Mouse (Mus musculus) thymus, adult 18-20 months (tissue): ENCODE data around the gene Tmem160.

Experiments
- DNase-seq, 2 experiments: peaks; one replicate each; pipeline ENCODE4 v3.0.0; 2022; ENCODE audit warnings: mixed read lengths in 2 of 2

The Tmem160 gene

GRCm38 (mm10) chr7:16451656-16452055, 923 bp upstream of the Tmem160 start:
- no peak for DNase-seq

GRCm38 (mm10) chr7:16453118-16453711, 636 bp downstream of the Tmem160 start:
- peak; percentile 25 to 39 for DNase-seq

- DNase-seq, result no peak
Measured at GRCm38 (mm10) chr7:16455016-16455415, 2.4 kb downstream of the Tmem160 start.

- DNase-seq, result no peak
Measured at GRCm38 (mm10) chr7:16456289-16456688, 3.7 kb downstream of the Tmem160 start.

- DNase-seq, result no peak
Measured at GRCm38 (mm10) chr7:16460566-16460965, 8.0 kb downstream of the Tmem160 start.

GRCm38 (mm10) chr7:16461151-16461550, 8.6 kb downstream of the Tmem160 start:
- DNase-seq, result no peak

- DNase-seq, result no peak
Measured at GRCm38 (mm10) chr7:16461705-16462104, 9.1 kb downstream of the Tmem160 start.

- DNase-seq, result peak; percentile 53 to 63
Measured at GRCm38 (mm10) chr7:16463214-16463613, 10.6 kb downstream of the Tmem160 start.

GRCm38 (mm10) chr7:16465160-16465559, 12.6 kb downstream of the Tmem160 start:
- DNase-seq, result peak in 1 of 2 experiments; percentile 55

- no peak for DNase-seq
Measured at GRCm38 (mm10) chr7:16465568-16465967, 13.0 kb downstream of the Tmem160 start.

- DNase-seq, result no peak
Measured at GRCm38 (mm10) chr7:16466565-16466964, 14.0 kb downstream of the Tmem160 start.

GRCm38 (mm10) chr7:16468115-16468514, 15.5 kb downstream of the Tmem160 start:
- no peak for DNase-seq

- no peak for DNase-seq
Measured at GRCm38 (mm10) chr7:16471549-16471948, 19.0 kb downstream of the Tmem160 start.

GRCm38 (mm10) chr7:16472116-16472709, 19.6 kb downstream of the Tmem160 start:
- no peak for DNase-seq

- no peak for DNase-seq
Measured at GRCm38 (mm10) chr7:16473847-16474246, 21.3 kb downstream of the Tmem160 start.

- no peak for DNase-seq
Measured at GRCm38 (mm10) chr7:16474445-16474844, 21.9 kb downstream of the Tmem160 start.

GRCm38 (mm10) chr7:16475321-16475720, 22.7 kb downstream of the Tmem160 start:
- DNase-seq, result no peak

GRCm38 (mm10) chr7:16475764-16476599, 23.4 kb downstream of the Tmem160 start:
- no peak for DNase-seq

- DNase-seq, result no peak
Measured at GRCm38 (mm10) chr7:16476600-16476989, 24.0 kb downstream of the Tmem160 start.

GRCm38 (mm10) chr7:16477628-16478027, 25.0 kb downstream of the Tmem160 start, which contains the start of gene Npas1:
Npas1 (minus strand) TSS chr7:16477728.
- no peak for DNase-seq

GRCm38 (mm10) chr7:16488816-16489215, 36.2 kb downstream of the Tmem160 start:
- DNase-seq, result no peak

- DNase-seq, result no peak
Measured at GRCm38 (mm10) chr7:16489948-16490347, 37.4 kb downstream of the Tmem160 start.

- DNase-seq, result peak; percentile 43 to 59
Measured at GRCm38 (mm10) chr7:16491759-16492158, 39.2 kb downstream of the Tmem160 start.

- no peak for DNase-seq
Measured at GRCm38 (mm10) chr7:16492211-16492610, 39.6 kb downstream of the Tmem160 start.
